Mouse (Mus musculus) hindbrain, embryonic 12.5 days (tissue): ENCODE measurements at regions not wholly inside any gene's neighbourhood (a gene's known extent, or its start where the extent isn't known, plus 50 kb on each side); places are given as distances from the start of the nearest gene placed in this dataset.

Source experiments
- ATAC-seq: fragments of 200-750 bp; cut with Nextera tagmentation; 2 replicates; pipeline ENCODE4 v1.8.0; 2017; ENCODE audit warnings: moderate TSS enrichment; ENCODE audit not compliant: low FRiP score
- H3K27ac ChIP-seq: fragments of 300-500 bp; sonication (generic); 2 replicates; pipeline ENCODE4 v1.5.1; 2016; ENCODE audit warnings: mild to moderate bottlenecking
- H3K27me3 ChIP-seq: fragments of 300-500 bp; sonication (generic); 2 replicates; pipeline ENCODE4 v1.6.1; 2016; ENCODE audit warnings: mild to moderate bottlenecking
- H3K36me3 ChIP-seq: fragments of 300-500 bp; sonication (generic); 2 replicates; pipeline ENCODE4 v1.6.1; 2016; ENCODE audit warnings: mild to moderate bottlenecking
- H3K4me1 ChIP-seq: fragments of 300-500 bp; sonication (generic); 2 replicates; pipeline ENCODE4 v1.6.1; 2016
- H3K4me2 ChIP-seq: fragments of 300-500 bp; sonication (generic); replicated peaks from 2 replicates; pipeline ENCODE4 v1.6.1; 2016; ENCODE audit warnings: mild to moderate bottlenecking
- H3K4me3 ChIP-seq: fragments of 300-500 bp; sonication (generic); 2 replicates; pipeline ENCODE4 v1.5.1; 2016; ENCODE audit warnings: mild to moderate bottlenecking
- H3K9ac ChIP-seq: fragments of 300-500 bp; sonication (generic); 2 replicates; pipeline ENCODE4 v1.6.1; 2016; ENCODE audit warnings: mild to moderate bottlenecking, moderate library complexity
- H3K9me3 ChIP-seq: fragments of 300-500 bp; sonication (generic); replicated peaks from 2 replicates; pipeline ENCODE4 v1.6.1; 2016; ENCODE audit warnings: mild to moderate bottlenecking
- WGBS: fragments of 180-500 bp; shearing (Covaris S2); methylation state at CpG from one replicate; pipeline ENCODE4 v1.1.7; 2016; 5-methylcytosine and 5-hydroxymethylcytosine counted together

DNA sequence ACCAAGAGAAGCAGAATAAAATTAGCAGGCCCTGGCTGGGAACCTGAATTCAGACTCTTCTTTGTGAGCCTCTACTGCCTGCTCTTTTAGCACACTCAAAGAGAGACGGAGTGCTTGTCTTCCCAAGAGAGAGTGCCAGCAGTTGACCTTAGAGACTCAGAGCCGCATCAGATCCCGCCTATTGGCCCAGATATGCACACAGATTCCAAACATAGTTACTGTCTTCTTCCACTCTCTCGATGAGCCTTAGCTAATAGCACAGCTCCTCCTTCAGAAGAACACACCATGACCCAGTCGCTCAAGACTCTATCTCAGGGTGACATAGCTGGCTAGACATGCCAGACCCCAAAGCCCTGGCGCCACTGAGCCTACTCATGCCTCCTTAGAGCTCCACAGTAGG is 139.8 kb downstream of the Fgf18 start:
- Histone ChIP-seq H3K9ac (no peak overlapping the region), H3K27me3 (no peaks in the 10 kb centered on the region), H3K4me1 (peaks cover 4% of the 10 kb centered on the region), H3K36me3 (no peaks in the 10 kb centered on the region), H3K9me3 (no peaks in the 10 kb centered on the region), H3K27ac (no peak overlapping the region), H3K4me2 (no peak overlapping the region), H3K4me3 (no peak overlapping the region)
- 83% methylated on average over 6 of the region's 6 CpGs for WGBS
- no peak for ATAC-seq

DNA sequence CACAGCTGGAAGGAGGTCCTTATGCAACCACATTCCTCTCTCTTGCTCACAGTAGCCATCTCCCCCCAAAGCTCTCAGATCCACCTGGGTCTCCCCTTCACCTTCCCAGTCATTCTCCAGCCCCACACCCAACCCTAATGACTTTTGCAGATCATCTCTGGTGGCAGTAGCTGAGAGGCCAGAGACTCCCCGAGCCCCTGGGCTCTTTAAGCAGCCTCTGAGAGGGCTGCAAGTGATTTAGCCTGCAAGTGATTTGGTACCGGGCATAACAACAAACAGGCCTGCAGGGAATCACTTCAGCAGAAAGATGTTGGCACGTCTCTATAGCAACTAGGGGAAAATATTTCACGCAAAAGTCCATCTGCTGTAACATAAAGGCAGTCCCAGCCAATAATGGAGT is 142.0 kb downstream of the Fgf18 start:
- Histone ChIP-seq H3K4me2 (no peak overlapping the region), H3K36me3 (no peaks in the 10 kb centered on the region), H3K4me3 (no peak overlapping the region), H3K4me1 (peaks cover 4% of the 10 kb centered on the region), H3K27ac (no peak overlapping the region), H3K9ac (no peak overlapping the region), H3K9me3 (no peaks in the 10 kb centered on the region), H3K27me3 (no peaks in the 10 kb centered on the region)
- ATAC-seq, result no peak
- WGBS, result 25% methylated on average over 4 of the region's 4 CpGs

DNA sequence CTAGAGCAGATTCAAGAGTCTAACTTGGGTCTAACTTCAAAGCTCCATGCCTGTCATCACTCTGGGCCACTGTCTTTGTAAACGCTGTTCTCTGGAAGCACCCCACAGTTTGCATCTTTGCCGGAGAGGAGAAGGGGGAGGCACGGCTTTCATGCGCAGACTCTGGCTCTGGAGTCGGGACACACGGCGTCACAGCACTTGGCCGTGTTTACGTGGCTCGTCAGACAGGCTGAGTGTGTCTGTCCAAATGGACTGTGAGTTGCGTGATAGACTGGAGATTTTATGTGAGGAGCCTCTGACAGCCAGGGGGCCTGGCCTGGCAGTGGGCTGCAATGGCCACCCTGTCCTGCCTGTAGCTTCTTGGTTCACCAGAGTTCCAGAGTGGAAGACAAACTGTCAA is 142.6 kb downstream of the Fgf18 start:
- ATAC-seq, result no peak
- Histone ChIP-seq H3K9me3 (no peaks in the 10 kb centered on the region), H3K36me3 (no peaks in the 10 kb centered on the region), H3K9ac (no peak overlapping the region), H3K4me2 (no peak overlapping the region), H3K4me3 (no peak overlapping the region), H3K27me3 (no peaks in the 10 kb centered on the region), H3K27ac (no peak overlapping the region), H3K4me1 (peaks cover 4% of the 10 kb centered on the region)
- WGBS, result 80% methylated on average over 11 of the region's 11 CpGs

DNA sequence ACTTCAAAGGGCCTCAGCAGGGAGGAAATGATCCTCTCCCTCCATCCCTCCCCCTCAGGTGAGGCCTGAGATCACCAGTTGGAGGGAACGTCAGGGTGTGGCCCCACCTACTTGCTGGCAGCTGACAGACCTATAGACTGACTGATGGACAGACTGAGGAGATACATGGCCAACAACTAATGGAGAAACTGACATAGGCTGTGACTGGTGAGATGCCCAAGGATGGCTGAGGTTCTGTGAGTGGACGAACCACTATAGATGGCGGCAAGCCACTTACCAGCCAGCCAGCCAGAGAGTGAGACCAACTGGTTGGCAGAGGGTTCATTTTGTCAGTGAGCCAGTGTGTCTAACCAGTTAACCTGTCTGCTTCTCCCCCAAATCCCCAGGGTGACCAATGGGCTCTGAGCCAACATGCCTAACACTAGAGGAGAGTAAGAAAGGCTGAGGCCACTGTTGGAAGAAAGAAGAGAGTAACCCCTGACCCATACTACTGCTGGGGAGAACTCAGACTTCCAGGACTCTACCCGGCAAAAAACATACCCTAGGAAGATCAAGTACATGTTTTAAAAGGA is 147.4 kb downstream of the Fgf18 start:
- Histone ChIP-seq H3K4me1 (no peaks in the 10 kb centered on the region; the same call in 1 of the 2 replicates), H3K9me3 (no peaks in the 10 kb centered on the region), H3K9ac (no peak overlapping the region), H3K27ac (no peak overlapping the region), H3K4me3 (no peak overlapping the region), H3K4me2 (no peak overlapping the region), H3K27me3 (no peaks in the 10 kb centered on the region), H3K36me3 (no peaks in the 10 kb centered on the region)
- no peak for ATAC-seq
- WGBS, result 86% methylated on average over 4 of the region's 4 CpGs

DNA sequence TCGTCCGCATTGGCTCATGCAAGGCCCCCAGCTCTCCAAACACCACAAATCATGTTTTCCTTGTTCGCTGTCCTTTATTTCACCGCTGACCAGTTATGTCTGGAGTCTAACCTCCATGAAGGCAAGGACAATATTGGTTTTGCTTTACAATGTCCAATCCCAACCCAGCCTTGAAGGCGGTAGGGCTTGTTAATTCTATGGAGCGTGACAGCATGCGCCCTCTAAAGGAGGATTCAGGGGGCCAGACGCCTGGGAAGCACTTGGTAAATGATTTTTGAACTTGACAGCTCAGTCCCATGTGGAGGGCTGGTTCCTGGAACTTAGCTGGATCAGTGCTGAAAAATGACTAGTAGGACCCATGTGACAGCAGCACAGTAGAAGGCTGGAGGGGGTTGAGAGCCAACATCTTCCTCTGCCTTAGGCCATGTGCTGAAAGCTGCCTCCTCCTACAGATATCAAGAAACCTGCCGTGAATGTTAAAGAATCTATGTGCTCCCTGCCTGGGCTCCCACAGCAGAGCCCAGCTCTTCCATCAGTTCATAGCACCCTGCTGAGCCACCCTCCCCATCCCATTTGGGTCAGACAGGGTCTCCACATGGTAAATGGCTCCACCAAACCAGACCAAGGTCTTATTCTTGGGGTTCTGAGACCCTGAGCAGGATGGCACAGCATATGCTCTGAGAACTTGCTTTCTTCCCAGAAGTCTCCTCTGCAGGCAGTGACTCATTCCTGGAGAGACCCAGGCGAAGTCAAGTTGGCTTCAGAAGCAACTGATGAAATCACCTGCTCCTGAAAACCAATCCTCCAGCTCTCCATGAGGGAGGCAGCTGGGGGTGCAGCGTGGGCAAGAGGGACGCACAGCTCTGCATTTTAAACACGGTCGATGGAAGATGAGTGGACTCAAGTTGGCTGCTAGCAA is 148.3 kb downstream of the Fgf18 start:
- no peak for ATAC-seq
- Histone ChIP-seq H3K9me3 (no peaks in the 10 kb centered on the region), H3K4me2 (no peak overlapping the region), H3K4me3 (no peak overlapping the region), H3K27me3 (no peaks in the 10 kb centered on the region), H3K36me3 (no peaks in the 10 kb centered on the region), H3K4me1 (no peaks in the 10 kb centered on the region), H3K27ac (no peak overlapping the region), H3K9ac (no peak overlapping the region)
- WGBS, result 81% methylated on average over 14 of the region's 14 CpGs

DNA sequence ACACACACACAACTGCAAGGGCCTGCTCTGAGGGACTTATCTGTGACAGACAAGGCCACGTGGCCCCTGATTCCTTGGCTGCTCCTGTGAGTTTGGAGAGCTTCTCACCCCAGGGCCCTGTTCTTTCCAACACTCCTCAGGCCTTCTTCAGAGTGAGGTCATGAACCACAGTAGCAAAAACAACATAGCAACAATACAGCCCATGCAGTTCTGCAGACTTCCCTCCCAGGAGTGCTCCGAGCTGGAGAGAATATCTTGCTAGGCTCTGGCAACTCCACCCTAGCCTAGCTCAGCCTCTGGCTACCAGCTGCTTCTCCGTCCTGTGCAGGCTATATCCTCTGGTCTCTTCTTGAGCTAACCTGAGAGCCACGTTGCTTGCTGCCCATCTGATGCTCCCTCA is 152.8 kb downstream of the Fgf18 start:
- Histone ChIP-seq H3K36me3 (no peaks in the 10 kb centered on the region), H3K4me1 (no peaks in the 10 kb centered on the region), H3K27me3 (no peaks in the 10 kb centered on the region), H3K4me2 (no peak overlapping the region), H3K27ac (no peak overlapping the region), H3K9ac (no peak overlapping the region), H3K9me3 (no peaks in the 10 kb centered on the region), H3K4me3 (no peak overlapping the region)
- WGBS, result 65% methylated on average over 4 of the region's 4 CpGs
- ATAC-seq, result no peak

DNA sequence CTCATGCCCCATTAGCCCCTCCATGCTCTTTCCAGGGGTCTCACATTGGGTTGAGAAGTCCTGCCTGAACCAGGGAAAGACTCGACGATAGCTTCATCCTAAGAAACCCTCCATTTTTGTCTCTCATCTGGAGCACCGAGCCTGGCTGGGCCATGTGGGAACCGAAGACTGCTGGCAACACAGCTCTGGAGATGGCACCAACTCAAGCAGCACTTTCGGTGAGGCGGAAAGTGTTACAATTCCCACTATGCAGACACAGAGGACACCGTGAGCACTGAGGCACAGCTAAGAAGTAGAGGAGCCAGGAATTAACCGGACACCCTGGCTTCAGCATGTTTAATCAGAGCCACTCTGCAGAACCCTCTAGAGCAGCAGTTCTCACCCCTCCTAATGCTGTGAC is 153.8 kb downstream of the Fgf18 start:
- Histone ChIP-seq H3K9ac (no peak overlapping the region), H3K27me3 (no peaks in the 10 kb centered on the region), H3K4me1 (no peaks in the 10 kb centered on the region), H3K9me3 (no peaks in the 10 kb centered on the region), H3K4me2 (no peak overlapping the region), H3K4me3 (no peak overlapping the region), H3K27ac (no peak overlapping the region), H3K36me3 (no peaks in the 10 kb centered on the region)
- no peak for ATAC-seq
- 88% methylated on average over 8 of the region's 8 CpGs for WGBS

DNA sequence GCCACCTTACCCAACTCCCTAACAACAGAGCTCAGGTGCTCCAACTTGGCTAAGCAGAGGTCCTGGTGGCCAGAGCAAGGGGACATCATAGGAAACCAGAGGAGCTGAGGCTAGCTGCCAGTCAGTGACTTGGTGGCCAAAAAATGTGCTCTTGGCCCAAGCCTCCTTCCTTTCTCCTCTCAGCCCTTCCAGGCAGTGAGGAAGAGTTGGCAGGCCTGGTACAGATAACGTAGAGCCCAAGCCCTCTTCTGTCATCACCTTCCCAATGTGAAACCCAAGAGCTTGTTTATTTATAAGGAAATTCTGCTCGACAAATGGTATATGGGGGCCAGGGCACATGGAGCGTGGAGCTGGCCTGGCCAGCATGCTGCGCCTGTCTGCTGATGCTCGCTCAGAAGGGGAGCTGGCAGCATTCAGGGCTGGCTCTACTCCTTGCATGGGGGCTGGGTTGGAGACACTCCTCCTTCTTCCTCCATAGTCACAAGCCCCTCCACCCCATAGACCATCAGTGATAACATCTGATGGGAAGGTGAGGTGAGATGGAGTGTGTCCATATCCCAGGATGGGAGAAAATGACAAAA is 156.1 kb downstream of the Fgf18 start:
- H3K9ac ChIP-seq, result no peak overlapping the region
- H3K27ac ChIP-seq, result no peak overlapping the region
- no peaks in the 10 kb centered on the region for H3K9me3 ChIP-seq
- H3K4me2 ChIP-seq, result no peak overlapping the region
- no peaks in the 10 kb centered on the region for H3K4me1 ChIP-seq
- no peak overlapping the region for H3K4me3 ChIP-seq
- ATAC-seq, result no peak
- H3K27me3 ChIP-seq, result no peaks in the 10 kb centered on the region
- WGBS, result 84% methylated on average over 5 of the region's 5 CpGs
- no peaks in the 10 kb centered on the region for H3K36me3 ChIP-seq

DNA sequence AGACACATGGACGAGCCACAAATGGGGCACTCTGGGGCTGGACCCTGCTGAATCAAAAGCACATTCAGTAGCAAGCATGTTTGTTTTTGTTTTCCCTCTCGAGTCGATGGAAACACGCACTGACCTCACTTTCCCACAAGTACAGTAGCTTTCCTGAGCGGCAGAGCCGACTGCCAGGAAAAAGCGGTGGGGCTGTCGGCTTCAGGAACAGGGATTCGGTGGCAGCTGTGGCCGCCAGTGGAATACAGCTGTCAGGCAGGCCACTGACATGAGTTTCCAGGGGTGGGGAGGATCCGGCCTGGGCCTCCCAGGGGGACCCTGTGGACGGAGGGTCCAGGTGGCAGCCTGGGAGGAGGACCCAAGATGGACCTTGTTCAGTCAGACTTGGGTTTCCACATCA is 157.0 kb downstream of the Fgf18 start:
- H3K4me2 ChIP-seq, result no peak overlapping the region
- H3K9ac ChIP-seq, result no peak overlapping the region
- no peaks in the 10 kb centered on the region for H3K4me1 ChIP-seq
- no peaks in the 10 kb centered on the region for H3K9me3 ChIP-seq
- H3K36me3 ChIP-seq, result no peaks in the 10 kb centered on the region
- no peak overlapping the region for H3K27ac ChIP-seq
- H3K27me3 ChIP-seq, result no peaks in the 10 kb centered on the region
- ATAC-seq, result no peak
- WGBS, result 80% methylated on average over 12 of the region's 12 CpGs
- no peak overlapping the region for H3K4me3 ChIP-seq

DNA sequence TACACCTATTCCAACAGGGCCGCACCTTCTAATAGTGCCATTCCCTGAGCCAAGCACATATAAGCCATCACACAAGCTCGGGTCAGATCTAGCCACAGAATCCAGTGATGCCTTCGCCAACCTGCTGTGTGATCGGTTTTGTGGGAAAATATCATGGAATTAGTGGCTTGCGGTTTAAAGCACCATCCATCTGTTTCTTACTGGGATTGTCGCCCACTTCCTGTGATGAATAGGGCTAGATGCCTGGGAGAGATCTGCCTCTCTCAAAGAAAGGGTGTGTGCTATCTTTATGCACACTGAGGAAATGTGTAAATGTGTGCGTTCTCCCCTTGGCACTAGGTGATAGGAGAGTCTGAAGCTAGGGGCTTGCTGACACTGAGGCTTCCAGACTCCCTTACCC is 154.5 kb upstream of the Smim23 start:
- ATAC-seq, result no peak

DNA sequence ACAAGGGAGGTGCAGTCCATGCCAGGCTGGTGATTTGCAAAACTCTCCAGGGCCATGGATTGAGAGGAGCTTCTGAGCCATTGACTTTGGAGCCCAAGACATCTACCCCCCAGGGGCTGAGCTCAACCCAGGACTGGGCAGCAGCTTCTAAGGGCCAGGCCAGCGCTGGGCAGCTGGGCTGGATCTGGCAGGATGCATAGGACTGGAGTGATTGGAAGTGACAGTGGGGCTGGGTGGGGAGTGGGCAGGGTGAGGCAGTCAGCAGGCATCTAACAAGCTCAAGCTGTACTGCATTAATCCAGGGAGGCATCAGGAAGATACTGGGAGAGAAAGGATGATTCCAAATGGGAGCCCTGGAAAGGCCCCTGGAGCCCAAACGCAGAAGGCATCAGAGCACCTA is 152.2 kb upstream of the Smim23 start:
- 74% methylated on average over 2 of the region's 2 CpGs for WGBS
- no peaks in the 10 kb centered on the region for H3K27me3 ChIP-seq
- no peak overlapping the region for H3K4me2 ChIP-seq
- H3K27ac ChIP-seq, result no peak overlapping the region
- H3K9ac ChIP-seq, result no peak overlapping the region
- no peaks in the 10 kb centered on the region for H3K9me3 ChIP-seq
- no peaks in the 10 kb centered on the region for H3K36me3 ChIP-seq
- H3K4me3 ChIP-seq, result no peak overlapping the region
- ATAC-seq, result no peak
- H3K4me1 ChIP-seq, result no peaks in the 10 kb centered on the region

More for the DNA sequence above, 154.5 kb upstream of the Smim23 start:
- H3K4me2 ChIP-seq, result no peak overlapping the region
- H3K36me3 ChIP-seq, result no peaks in the 10 kb centered on the region
- H3K4me3 ChIP-seq, result no peak overlapping the region
- H3K9me3 ChIP-seq, result no peaks in the 10 kb centered on the region
- H3K27me3 ChIP-seq, result no peaks in the 10 kb centered on the region
- H3K4me1 ChIP-seq, result no peaks in the 10 kb centered on the region
- 93% methylated on average over 7 of the region's 7 CpGs for WGBS
- no peak overlapping the region for H3K27ac ChIP-seq
- no peak overlapping the region for H3K9ac ChIP-seq

DNA sequence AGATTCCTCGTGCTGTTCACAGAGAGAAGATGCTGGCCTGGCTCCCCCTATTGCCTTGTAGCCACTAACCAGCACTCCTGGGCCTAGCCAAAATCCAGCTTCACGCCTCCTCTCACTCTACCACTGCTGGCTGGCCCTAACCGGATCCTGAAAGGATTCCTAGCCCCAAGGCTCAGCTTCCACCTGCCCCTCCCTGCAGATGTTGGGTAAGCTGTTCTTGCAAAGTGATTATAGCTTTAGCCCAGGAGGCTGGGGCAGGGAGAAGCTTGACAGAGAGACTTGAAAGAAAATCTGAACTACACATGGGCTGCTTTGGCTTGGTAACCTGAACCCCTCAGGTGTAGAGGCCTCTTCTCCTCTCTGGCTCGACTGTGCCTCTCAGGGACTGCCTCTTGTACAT is 149.0 kb upstream of the Smim23 start:
- Histone ChIP-seq H3K4me1 (no peaks in the 10 kb centered on the region), H3K4me3 (no peak overlapping the region), H3K27ac (no peak overlapping the region), H3K36me3 (no peaks in the 10 kb centered on the region), H3K9me3 (no peaks in the 10 kb centered on the region), H3K27me3 (no peaks in the 10 kb centered on the region), H3K4me2 (no peak overlapping the region), H3K9ac (no peak overlapping the region)
- ATAC-seq, result no peak
- 78% methylated on average over 4 of the region's 4 CpGs for WGBS

DNA sequence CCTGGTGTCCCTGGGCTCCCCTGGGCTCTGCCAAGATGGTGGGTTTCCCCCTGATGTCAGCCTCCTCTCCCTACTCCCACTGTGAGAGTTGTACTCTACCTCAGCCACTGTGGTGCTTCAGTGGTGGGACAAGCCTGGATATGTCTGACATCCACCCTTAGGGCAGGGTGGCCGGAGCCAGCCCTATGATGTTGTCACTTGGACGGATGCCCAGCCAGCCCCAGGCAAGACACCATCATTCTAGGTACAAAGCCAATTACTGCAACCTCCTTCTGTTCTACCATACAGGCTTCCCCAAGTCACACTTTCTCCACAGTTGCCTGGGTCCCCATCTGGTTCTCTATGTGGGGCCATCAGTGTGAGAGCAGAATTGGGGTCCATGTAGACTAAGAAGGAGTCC is 141.0 kb upstream of the Smim23 start:
- Histone ChIP-seq H3K27ac (no peak overlapping the region), H3K36me3 (no peaks in the 10 kb centered on the region), H3K9ac (no peak overlapping the region), H3K4me3 (no peak overlapping the region), H3K27me3 (no peaks in the 10 kb centered on the region), H3K4me2 (no peak overlapping the region), H3K9me3 (no peaks in the 10 kb centered on the region), H3K4me1 (peaks cover 5% of the 10 kb centered on the region; the same call in 1 of the 2 replicates)
- WGBS, result 73% methylated on average over 2 of the region's 2 CpGs
- no peak for ATAC-seq
